ENCODE assay signal across 8 mouse cellular contexts in the genomic region with DNA sequence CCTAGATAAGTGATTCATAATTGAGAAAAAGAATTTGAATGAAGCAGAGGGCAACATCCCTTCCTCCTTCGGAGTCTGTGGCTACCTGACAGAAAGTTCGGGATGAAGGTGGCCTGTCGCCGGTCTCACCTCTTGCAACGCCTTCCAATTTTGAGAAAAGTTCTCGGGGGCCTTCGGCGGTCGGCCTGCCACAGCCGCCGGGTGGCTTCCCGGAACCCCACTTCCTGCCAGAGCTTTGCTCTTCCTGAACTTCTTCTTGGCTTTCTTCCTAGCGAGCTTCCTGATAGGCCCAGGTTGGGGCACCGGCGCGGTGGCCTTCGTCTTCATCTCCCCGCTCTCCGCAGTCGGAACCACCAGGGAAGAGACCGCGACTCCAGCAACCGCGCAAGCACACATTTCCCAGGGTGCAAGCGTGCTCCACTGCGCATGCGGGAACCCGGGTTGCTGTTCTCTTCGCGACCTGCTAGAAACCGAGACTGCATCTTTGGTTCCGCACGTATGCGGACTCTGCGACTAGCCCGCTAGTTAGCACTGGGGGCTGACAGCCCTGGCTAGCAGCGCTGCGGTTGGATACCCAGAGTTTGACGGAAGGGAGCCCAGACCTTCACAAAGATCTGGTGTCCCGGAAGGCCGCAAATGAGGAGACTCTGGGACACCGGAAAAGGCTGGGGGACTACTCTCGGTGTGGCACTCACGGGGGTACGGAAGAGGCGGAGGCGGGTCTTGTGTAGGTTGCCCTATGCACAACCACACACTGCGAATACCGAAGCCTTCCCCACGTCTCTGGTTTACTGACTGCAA. TPM values are rescaled to one million over a fixed set of nuclear protein-coding genes. Genes with fewer than 3 reads are reported as not detected.
DNase-seq lines count a peak whose midpoint lies in the region; ATAC-seq lines count a peak whose summit lies in the region.

A gene (minus strand): TSS at position 464 of the 801 bp plus-strand sequence.

- H3K9ac ChIP-seq in heart, embryonic 14.5 days (ENCODE audit: low read length), result peak within 1 kb of the TSS; percentile 88
- peak within 1 kb of the TSS; percentile 89 for H3K9ac ChIP-seq in liver, embryonic 13.5 days
- H3K9ac ChIP-seq in stomach, embryonic 16.5 days (ENCODE audit: low read length), result peak within 1 kb of the TSS; percentile 92

- H3K27me3 ChIP-seq in heart, embryonic 14.5 days (ENCODE audit: control insufficient read depth, insufficient read depth, low read length), result no peaks in the 10 kb centered on the region
- no peaks in the 10 kb centered on the region for H3K27me3 ChIP-seq in liver, embryonic 13.5 days
- H3K27me3 ChIP-seq in stomach, embryonic 16.5 days (ENCODE audit: control insufficient read depth, insufficient read depth, low read length), result no peaks in the 10 kb centered on the region

- WGBS in heart, embryonic 14.5 days, result under 1% methylated on average over 50 of the region's 50 CpGs
- WGBS in liver, embryonic 13.5 days (ENCODE audit: insufficient replicate concordance), result under 1% methylated on average over 50 of the region's 50 CpGs
- under 1% methylated on average over 50 of the region's 50 CpGs for WGBS in stomach, embryonic 16.5 days

- H3K4me3 ChIP-seq in brown adipose tissue, adult 24 weeks (ENCODE audit: insufficient read depth, low read depth, low read length), result peak within 1 kb of the TSS; percentile 87
- peak within 1 kb of the TSS; percentile 68 to 85 for H3K4me3 ChIP-seq in heart, embryonic 14.5 days (ENCODE audit: control insufficient read depth in 1 of 2, insufficient read depth in 1 of 2, low read depth in 1 of 2, low read length in 2 of 2)
- H3K4me3 ChIP-seq in liver, embryonic 13.5 days (replicated peaks), result peak within 1 kb of the TSS; percentile 87
- peak within 1 kb of the TSS; percentile 86 for H3K4me3 ChIP-seq in stomach, embryonic 16.5 days (replicated peaks; ENCODE audit: low read length)

- ATAC-seq in heart, embryonic 14.5 days (ENCODE audit: insufficient number of reproducible peaks, insufficient read depth, low FRiP score, low read depth), result peak; percentile 86
- ATAC-seq in liver, embryonic 13.5 days (ENCODE audit: low read depth), result peak; percentile 92
- peak; percentile 93 for ATAC-seq in stomach, embryonic 16.5 days (ENCODE audit: insufficient read depth, low FRiP score)

- peaks cover 28% of the 10 kb centered on the region for H3K36me3 ChIP-seq in heart, embryonic 14.5 days (ENCODE audit: control insufficient read depth, insufficient read depth, low read length)
- H3K36me3 ChIP-seq in liver, embryonic 13.5 days, result peaks cover 28% of the 10 kb centered on the region
- peaks cover 7% of the 10 kb centered on the region; the same call in 1 of the 2 replicates for H3K36me3 ChIP-seq in stomach, embryonic 16.5 days (ENCODE audit: control insufficient read depth, insufficient read depth, low read length)

- peaks cover 8% of the 10 kb centered on the region; the same call in 1 of the 2 replicates for H3K4me1 ChIP-seq in brown adipose tissue, adult 24 weeks (ENCODE audit: control insufficient read depth, insufficient read depth, insufficient read length, low read length)
- peaks cover 0 to 15% of the 10 kb centered on the region in 2 experiments; a peak in 3 of 4 replicates for H3K4me1 ChIP-seq in heart, embryonic 14.5 days (ENCODE audit: control insufficient read depth in 2 of 2, insufficient read depth in 2 of 2, low read length in 2 of 2)
- peaks cover 32% of the 10 kb centered on the region for H3K4me1 ChIP-seq in liver, embryonic 13.5 days (replicated peaks)
- peaks cover 5% of the 10 kb centered on the region for H3K4me1 ChIP-seq in stomach, embryonic 16.5 days (ENCODE audit: control insufficient read depth, insufficient read depth, low read length)

- no peaks in the 10 kb centered on the region for H3K9me3 ChIP-seq in heart, embryonic 14.5 days (ENCODE audit: control insufficient read depth, low read length)
- H3K9me3 ChIP-seq in liver, embryonic 13.5 days (replicated peaks), result no peaks in the 10 kb centered on the region
- H3K9me3 ChIP-seq in stomach, embryonic 16.5 days (replicated peaks; ENCODE audit: control insufficient read depth, low read length), result no peaks in the 10 kb centered on the region

- peak; percentile 96 for DNase-seq in CD4-positive, CD25-positive, alpha-beta regulatory T cell, adult 2 months (ENCODE audit: low read depth, low spot score)
- peak; percentile 78 for DNase-seq in fibroblast of lung, adult 2 months (ENCODE audit: low read depth)
- peak; percentile 94 for DNase-seq in kidney, postnatal 14 days
- DNase-seq in liver, embryonic 13.5 days, result peak; percentile 87
- DNase-seq in neural tube, embryonic 10.5 days (ENCODE audit: extremely low spot score, low spot score), result peak; percentile 95

- peak within 1 kb of the TSS; percentile 93 for H3K4me2 ChIP-seq in heart, embryonic 14.5 days (ENCODE audit: low read length)
- peak within 1 kb of the TSS; percentile 82 for H3K4me2 ChIP-seq in liver, embryonic 13.5 days
- H3K4me2 ChIP-seq in stomach, embryonic 16.5 days (ENCODE audit: low read depth, low read length), result peak within 1 kb of the TSS; percentile 66

- H3K27ac ChIP-seq in brown adipose tissue, adult 24 weeks (replicated peaks; ENCODE audit: low read depth, low read length), result peak within 1 kb of the TSS; percentile 94
- H3K27ac ChIP-seq in heart, embryonic 14.5 days (replicated peaks in 1 of 2; ENCODE audit: control insufficient read depth in 1 of 2, insufficient read depth in 1 of 2, low read depth in 2 of 2, low read length in 2 of 2), result peak within 1 kb of the TSS; percentile 99
- peak within 1 kb of the TSS; percentile 95 for H3K27ac ChIP-seq in liver, embryonic 13.5 days
- H3K27ac ChIP-seq in stomach, embryonic 16.5 days (ENCODE audit: low read length), result peak within 1 kb of the TSS; percentile 99

RNA-seq across cellular contexts. Expression of the gene that starts here (rescaled TPM):
- 10.4 and 13.9 TPM in 2 replicates for polyA plus RNA-seq in brown adipose tissue, adult 24 weeks (2012; ENCODE audit: insufficient read depth, insufficient read length, missing spikeins)
- 24.7 and 25.0 TPM in 2 replicates for polyA plus RNA-seq in heart, embryonic 14.5 days (2014; fragmentation: Nextera tagmentation; extraction: Ambion mirVana)
- polyA plus RNA-seq in liver, embryonic 13.5 days (2015; fragmentation: Nextera tagmentation; extraction: Ambion mirVana), result 24.8 and 29.7 TPM in 2 replicates
- 40.3 and 42.3 TPM in 2 replicates for polyA plus RNA-seq in stomach, embryonic 16.5 days (2015; fragmentation: Nextera tagmentation; extraction: Ambion mirVana)

Comparison
In these comparisons a context has a peak if more than half of its experiments do, and no peak if none do; other contexts are left out.
1. Peak in every context shown above with its lines: DNase-seq, ATAC-seq, H3K4me3 ChIP-seq and H3K27ac ChIP-seq.